Mouse (Mus musculus) testis, postnatal 14 days (tissue): ENCODE data around the gene Vmn1r19.
"Not testable (repeated sequence)": the region's sequence is repeated elsewhere in the genome, so short reads cannot be mapped to it uniquely, and the experiment has no call there.

Experiments used
- DNase-seq: peaks from one replicate; pipeline ENCODE4 v3.0.0; 2021; ENCODE audit warnings: low spot score

Gene Vmn1r19

DNA sequence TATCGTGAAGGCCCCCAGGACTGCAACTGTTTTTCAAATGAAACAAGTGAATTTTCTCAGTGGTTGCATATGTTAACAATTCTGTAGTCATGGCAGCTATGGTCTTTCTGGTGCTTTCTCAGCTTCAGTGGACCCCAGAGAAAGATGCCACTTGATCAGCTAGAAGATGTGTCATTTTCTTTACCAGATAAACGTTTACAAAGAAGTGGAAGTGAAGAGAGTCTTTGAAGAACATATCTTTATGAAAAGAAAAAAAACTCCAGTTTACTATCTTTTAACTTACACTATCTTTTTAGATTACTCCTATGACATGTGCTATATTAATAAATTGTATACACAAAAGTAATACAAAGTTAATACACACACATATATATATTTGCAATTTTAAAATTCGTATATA lies at the start of gene Vmn1r19:
Gene Vmn1r19, plus strand, starts transcription at position 301 of the 400 bp plus-strand sequence.
- DNase-seq = not testable (repeated sequence)

GRCm38 (mm10) chr6:57356864-57357263 lies 46.7 kb upstream of the Vmn1r19 start:
- no peak for DNase-seq

DNA sequence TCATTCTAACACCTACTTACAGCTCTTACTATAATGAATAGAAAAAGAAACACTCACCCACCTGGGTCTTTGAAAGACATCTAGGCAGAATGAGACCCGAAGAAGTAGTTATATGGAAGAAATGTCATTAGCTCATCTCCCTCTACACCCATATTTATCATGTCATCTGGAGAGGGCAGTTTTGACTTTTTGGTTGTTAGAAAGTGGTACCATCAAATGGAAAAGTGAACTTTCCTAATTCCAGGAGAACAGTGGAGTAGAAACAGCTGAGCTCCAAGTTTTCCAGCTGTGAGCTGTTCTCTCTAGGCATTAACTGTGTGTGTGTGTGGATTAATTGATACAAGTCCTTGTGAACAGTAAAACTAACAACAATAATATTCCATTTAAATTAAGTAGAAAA lies 40.0 kb upstream of the Vmn1r19 start, which contains the start of gene Vmn1r17:
Gene Vmn1r17, minus strand, starts transcription at position 101 of the 400 bp plus-strand sequence.
- no peak for DNase-seq

GRCm38 (mm10) chr6:57365866-57366265 lies 37.7 kb upstream of the Vmn1r19 start:
- not testable (repeated sequence) for DNase-seq

DNA sequence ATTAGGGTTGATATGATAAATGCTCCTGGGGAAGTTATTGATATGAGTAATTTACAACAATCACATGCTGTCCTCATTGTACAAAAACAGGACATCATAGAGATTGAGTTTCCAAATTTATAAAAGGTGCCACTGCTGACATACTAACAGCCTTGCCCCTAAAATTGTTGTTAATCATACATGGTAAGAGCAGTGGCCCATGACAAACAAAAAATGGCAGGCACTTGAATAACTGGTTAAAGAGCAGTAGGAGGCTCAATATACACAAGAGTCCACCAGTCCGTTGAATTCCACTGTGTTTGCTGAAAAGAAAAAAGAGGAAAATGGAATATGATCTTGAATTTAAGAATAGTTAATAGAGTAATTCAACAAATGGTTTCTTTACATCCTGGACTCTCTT lies 36.1 kb upstream of the Vmn1r19 start:
- DNase-seq = no peak

DNA sequence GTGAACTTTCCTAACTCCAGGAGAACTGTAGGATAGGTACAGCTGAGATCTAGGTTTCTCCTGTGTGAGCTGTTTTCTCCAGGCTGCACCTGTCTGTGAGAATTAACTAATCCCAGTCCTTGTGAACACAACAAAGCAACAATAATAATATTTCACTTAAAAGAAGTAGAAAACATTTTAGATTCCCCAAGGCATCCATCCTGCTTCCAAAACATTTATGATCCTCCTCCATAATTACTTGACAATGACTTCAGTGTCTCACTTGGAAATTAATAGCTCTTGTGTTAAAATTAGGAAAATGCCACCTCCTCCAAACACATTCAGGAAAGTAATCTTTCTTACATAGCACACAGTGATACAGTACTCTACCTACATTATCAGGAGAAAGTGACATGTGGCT lies 7.9 kb upstream of the Vmn1r19 start, which contains the start of gene Vmn1r18:
Gene Vmn1r18, minus strand, starts transcription at position 101 of the 400 bp plus-strand sequence.
- DNase-seq = no peak

DNA sequence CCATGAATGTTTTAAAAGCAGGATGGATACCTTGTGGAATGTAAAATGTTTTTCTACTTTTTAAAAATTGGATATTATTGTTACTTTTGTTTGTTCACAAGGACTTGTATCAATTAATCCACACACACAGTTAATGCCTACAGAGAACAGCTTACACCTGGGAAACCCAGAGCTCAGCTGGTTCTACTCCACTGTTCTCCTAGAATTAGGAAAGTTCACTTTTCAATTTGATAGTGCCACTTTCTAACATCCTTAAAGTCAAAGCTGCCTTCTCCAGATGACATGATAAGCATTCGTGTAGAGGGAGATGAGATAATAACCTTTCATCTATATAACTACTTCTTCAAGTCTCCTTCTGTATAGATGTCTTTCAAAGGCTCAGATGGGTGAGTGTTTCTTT lies 25.1 kb downstream of the Vmn1r19 start, which contains the start of gene Vmn1r20:
Gene Vmn1r20, plus strand, starts transcription at position 301 of the 400 bp plus-strand sequence.
- DNase-seq = no peak

GRCm38 (mm10) chr6:57431196-57431595 lies 27.6 kb downstream of the Vmn1r19 start:
- DNase-seq = no peak
